In genomic region chr11:58979661-58980060, GRCm38 (mm10) we compare ENCODE assay signal across 8 mouse cellular contexts. TPM values are rescaled to one million over a fixed set of nuclear protein-coding genes. Genes with fewer than 3 reads are reported as not detected.
DNase-seq lines count a peak whose midpoint lies in the region; ATAC-seq and TF ChIP-seq lines count a peak whose summit lies in the region.

No protein-coding gene starts in this region.

- peak overlapping the region; percentile 89 for H3K9ac ChIP-seq in embryonic facial prominence, embryonic 12.5 days
- peak overlapping the region; percentile 50 for H3K9ac ChIP-seq in hindbrain, embryonic 16.5 days (ENCODE audit: low read depth, low read length)

- peaks cover 27% of the 10 kb centered on the region for H3K36me3 ChIP-seq in embryonic facial prominence, embryonic 12.5 days
- H3K36me3 ChIP-seq in hindbrain, embryonic 16.5 days (ENCODE audit: control insufficient read depth, insufficient read depth, low read length) = peaks cover 9% of the 10 kb centered on the region
- H3K36me3 ChIP-seq in macrophage (ENCODE audit: inconsistent target) = peaks cover 11% of the 10 kb centered on the region; the same call in 1 of the 2 replicates

- H3K9me3 ChIP-seq in embryonic facial prominence, embryonic 12.5 days = no peaks in the 10 kb centered on the region
- no peaks in the 10 kb centered on the region for H3K9me3 ChIP-seq in hindbrain, embryonic 16.5 days (ENCODE audit: control insufficient read depth, low read length)

- H3K4me3 ChIP-seq in left cerebral cortex, adult 2 months = peak overlapping the region; percentile 74
- peak overlapping the region; percentile 98 for H3K4me3 ChIP-seq in embryonic facial prominence, embryonic 12.5 days
- H3K4me3 ChIP-seq in hindbrain, embryonic 16.5 days (ENCODE audit: low read length) = peak overlapping the region; percentile 97
- H3K4me3 ChIP-seq in macrophage (ENCODE audit: inconsistent target) = peak overlapping the region; percentile 99

- H3K27ac ChIP-seq in left cerebral cortex, adult 2 months = 0 out of 2 replicates have a peak overlapping the region, but pooled peaks have one; percentile 7
- H3K27ac ChIP-seq in embryonic facial prominence, embryonic 12.5 days = no peak overlapping the region
- H3K27ac ChIP-seq in hindbrain, embryonic 16.5 days (ENCODE audit: low read depth, low read length) = no peak overlapping the region
- H3K27ac ChIP-seq in macrophage = peak overlapping the region; percentile 64

- H3K4me2 ChIP-seq in embryonic facial prominence, embryonic 12.5 days (replicated peaks) = peak overlapping the region; percentile 98
- peak overlapping the region; percentile 100 for H3K4me2 ChIP-seq in hindbrain, embryonic 16.5 days (ENCODE audit: low read length)

- no peak; the same call in 1 of the 2 replicates for ATAC-seq in embryonic facial prominence, embryonic 12.5 days (ENCODE audit: insufficient number of reproducible peaks, insufficient read depth, low FRiP score, low TSS enrichment)
- ATAC-seq in hindbrain, embryonic 16.5 days = no peak
- no peak for ATAC-seq in inflammation-experienced regulatory T-cells, adult 6 months

- TF ChIP-seq CTCF in left cerebral cortex, adult 2 months (IDR thresholded peaks at IDR 0.05) = no peak

- intact Hi-C loops in left cerebral cortex, adult 2 months (cut with DNase I) = no loop called here
- intact Hi-C loops in left cerebral cortex, postnatal 36 days (cut with DNase I) = loop anchor here (2.0 to 5.0 kb wide), 2 partner anchors 19 to 213 kb away; partner anchors contain the start of gene Guk1

- no peaks in the 10 kb centered on the region for H3K27me3 ChIP-seq in embryonic facial prominence, embryonic 12.5 days
- H3K27me3 ChIP-seq in hindbrain, embryonic 16.5 days (replicated peaks; ENCODE audit: control insufficient read depth, insufficient read depth, low read length) = no peaks in the 10 kb centered on the region

- H3K79me2 ChIP-seq in macrophage (ENCODE audit: inconsistent target) = peaks cover 83% of the 10 kb centered on the region

- H3K4me1 ChIP-seq in embryonic facial prominence, embryonic 12.5 days = peaks cover 33% of the 10 kb centered on the region
- H3K4me1 ChIP-seq in hindbrain, embryonic 16.5 days (ENCODE audit: control insufficient read depth, insufficient read depth, low read depth, low read length) = peaks cover 40% of the 10 kb centered on the region

- 72% methylated on average over 7 of the region's 7 CpGs for whole genome bisulfite sequencing in embryonic facial prominence, embryonic 12.5 days
- 78% methylated on average over 7 of the region's 7 CpGs for WGBS in hindbrain, embryonic 16.5 days
- WGBS in macrophage (ENCODE audit: missing documents) = 31% methylated on average over 7 of the region's 7 CpGs

- no peak for DNase-seq in left cerebral cortex, adult 2 months (ENCODE audit: extremely low spot score in 1 of 2, low spot score in 2 of 2)
- no peak for DNase-seq in left cerebral cortex, postnatal 36 days (ENCODE audit: low spot score in 2 of 2)
- DNase-seq in right cerebral cortex, postnatal 36 days (ENCODE audit: low spot score in 2 of 2) = no peak
- no peak for DNase-seq in layer of hippocampus, postnatal 36 days

RNA-seq across cellular contexts. Expression of gene Trim11, which starts 1.8 kb away (rescaled TPM):
- total RNA-seq in left cerebral cortex, adult 2 months (2021) = 10 to 100 TPM; 25.6 to 26.1 TPM
- 10 to 100 TPM; 21.0 to 24.9 TPM for total RNA-seq in left cerebral cortex, postnatal 36 days (2021)
- 22.7 and 23.3 TPM in 2 replicates for polyA plus RNA-seq in embryonic facial prominence, embryonic 12.5 days (2016; fragmentation: Nextera tagmentation; extraction: Ambion mirVana)
- 20.7 and 21.4 TPM in 2 replicates for polyA plus RNA-seq in hindbrain, embryonic 16.5 days (2015; fragmentation: Nextera tagmentation; extraction: Ambion mirVana)
- 10 to 100 TPM; 24.2 to 97.7 (median 71.8) TPM for total RNA-seq in macrophage (2018; cell fraction: chromatin; rRNA removed)
- total RNA-seq in macrophage (2018; cell fraction: cytosol; rRNA removed) = 10 to 100 TPM in 22 of 26 experiments, 1 to 10 TPM in 4; 7.7 to 22.5 (median 18.0) TPM
- total RNA-seq in macrophage (2018; cell fraction: nucleus; rRNA removed) = 10 to 100 TPM; 18.6 to 83.1 (median 49.3) TPM
- 11.4 to 20.3 TPM (median 14.2 TPM) in 3 replicates for polyA plus RNA-seq in macrophage (2018)
- 10 to 100 TPM; 18.8 to 24.0 (median 20.3) TPM for polyA plus RNA-seq in inflammation-experienced regulatory T-cells, adult 6 months (2017; shearing (Covaris generic))
- total RNA-seq in layer of hippocampus, postnatal 36 days (2021) = 10 to 100 TPM; 28.8 to 29.3 TPM

RNA-seq across cellular contexts. Expression of gene Hist3h2a, which starts 25.2 kb away (rescaled TPM):
- 10 to 100 TPM; 55.5 to 59.1 TPM for total RNA-seq in left cerebral cortex, adult 2 months (2021)
- 10 to 100 TPM; 60.9 to 64.1 TPM for total RNA-seq in left cerebral cortex, postnatal 36 days (2021)
- polyA plus RNA-seq in embryonic facial prominence, embryonic 12.5 days (2016; fragmentation: Nextera tagmentation; extraction: Ambion mirVana) = 36.3 and 40.0 TPM in 2 replicates
- 85.3 and 89.6 TPM in 2 replicates for polyA plus RNA-seq in hindbrain, embryonic 16.5 days (2015; fragmentation: Nextera tagmentation; extraction: Ambion mirVana)
- total RNA-seq in macrophage (2018; cell fraction: chromatin; rRNA removed) = 100 to 1,000 TPM in 5 of 26 experiments, 10 to 100 TPM in 18, 1 to 10 TPM in 3; 6.6 to 134 (median 27.4) TPM
- 10 to 100 TPM; 19.1 to 74.1 (median 48.6) TPM for total RNA-seq in macrophage (2018; cell fraction: cytosol; rRNA removed)
- total RNA-seq in macrophage (2018; cell fraction: nucleus; rRNA removed) = 100 to 1,000 TPM in 5 of 26 experiments, 10 to 100 TPM in 21; 14.1 to 225 (median 52.5) TPM
- 16.2 to 56.9 TPM (median 24.3 TPM) in 3 replicates for polyA plus RNA-seq in macrophage (2018)
- polyA plus RNA-seq in inflammation-experienced regulatory T-cells, adult 6 months (2017; shearing (Covaris generic)) = 1 to 10 TPM; 3.1 to 5.0 (median 4.2) TPM
- 10 to 100 TPM; 73.2 to 83.2 TPM for total RNA-seq in layer of hippocampus, postnatal 36 days (2021)

RNA-seq across cellular contexts. Expression of gene Trim17, which starts 25.2 kb away (rescaled TPM):
- 1 to 10 TPM; 4.8 to 4.9 TPM for total RNA-seq in left cerebral cortex, adult 2 months (2021)
- 1 to 10 TPM; 4.8 to 5.7 TPM for total RNA-seq in left cerebral cortex, postnatal 36 days (2021)
- 0.51 and 0.55 TPM in 2 replicates for polyA plus RNA-seq in embryonic facial prominence, embryonic 12.5 days (2016; fragmentation: Nextera tagmentation; extraction: Ambion mirVana)
- polyA plus RNA-seq in hindbrain, embryonic 16.5 days (2015; fragmentation: Nextera tagmentation; extraction: Ambion mirVana) = 1.1 and 1.8 TPM in 2 replicates
- 1 to 10 TPM in 3 of 26 experiments, under 1 TPM in 18, not detected in 5; 0.25 to 1.5 (median 0.54) TPM for total RNA-seq in macrophage (2018; cell fraction: chromatin; rRNA removed)
- under 1 TPM in 25 of 26 experiments, not detected in 1; 0.04 to 0.30 (median 0.11) TPM for total RNA-seq in macrophage (2018; cell fraction: cytosol; rRNA removed)
- total RNA-seq in macrophage (2018; cell fraction: nucleus; rRNA removed) = under 1 TPM in 24 of 26 experiments, not detected in 2; 0.16 to 0.98 (median 0.52) TPM
- polyA plus RNA-seq in macrophage (2018) = 0.07 to 0.14 TPM in 2 of 3 replicates, not detected in the other
- polyA plus RNA-seq in inflammation-experienced regulatory T-cells, adult 6 months (2017; shearing (Covaris generic)) = under 1 TPM in 2 of 3 experiments, not detected in 1; 0.14 to 0.40 TPM
- 1 to 10 TPM; 5.6 to 6.2 TPM for total RNA-seq in layer of hippocampus, postnatal 36 days (2021)

RNA-seq across cellular contexts. Expression of gene Hist3h2ba, which starts 30.9 kb away (rescaled TPM):
- total RNA-seq in left cerebral cortex, adult 2 months (2021) = 10 to 100 TPM; 88.5 to 98.9 TPM
- total RNA-seq in left cerebral cortex, postnatal 36 days (2021) = 100 to 1,000 TPM; 103 to 124 TPM
- 52.7 and 70.4 TPM in 2 replicates for polyA plus RNA-seq in embryonic facial prominence, embryonic 12.5 days (2016; fragmentation: Nextera tagmentation; extraction: Ambion mirVana)
- polyA plus RNA-seq in hindbrain, embryonic 16.5 days (2015; fragmentation: Nextera tagmentation; extraction: Ambion mirVana) = 249 and 250 TPM in 2 replicates
- total RNA-seq in macrophage (2018; cell fraction: chromatin; rRNA removed) = not detected
- total RNA-seq in macrophage (2018; cell fraction: cytosol; rRNA removed) = 1 to 10 TPM in 9 of 26 experiments, under 1 TPM in 15, not detected in 2; 0.45 to 2.0 (median 0.95) TPM
- 1 to 10 TPM in 2 of 26 experiments, not detected in 24; 1.4 to 1.8 TPM for total RNA-seq in macrophage (2018; cell fraction: nucleus; rRNA removed)
- polyA plus RNA-seq in macrophage (2018) = 0.50 to 0.78 TPM in 2 of 3 replicates, not detected in the other
- 1 to 10 TPM; 2.9 to 5.2 (median 4.3) TPM for polyA plus RNA-seq in inflammation-experienced regulatory T-cells, adult 6 months (2017; shearing (Covaris generic))
- 10 to 100 TPM; 88.8 to 93.5 TPM for total RNA-seq in layer of hippocampus, postnatal 36 days (2021)

RNA-seq across cellular contexts. Expression of gene Rnf187, which starts 40.9 kb away (rescaled TPM):
- 100 to 1,000 TPM; 445 to 469 TPM for total RNA-seq in left cerebral cortex, adult 2 months (2021)
- total RNA-seq in left cerebral cortex, postnatal 36 days (2021) = 100 to 1,000 TPM; 450 to 542 TPM
- 366 and 374 TPM in 2 replicates for polyA plus RNA-seq in embryonic facial prominence, embryonic 12.5 days (2016; fragmentation: Nextera tagmentation; extraction: Ambion mirVana)
- polyA plus RNA-seq in hindbrain, embryonic 16.5 days (2015; fragmentation: Nextera tagmentation; extraction: Ambion mirVana) = 563 and 570 TPM in 2 replicates
- total RNA-seq in macrophage (2018; cell fraction: chromatin; rRNA removed) = 10 to 100 TPM in 17 of 26 experiments, 1 to 10 TPM in 9; 2.9 to 35.0 (median 14.9) TPM
- 100 to 1,000 TPM in 13 of 26 experiments, 10 to 100 TPM in 13; 69.7 to 129 (median 99.3) TPM for total RNA-seq in macrophage (2018; cell fraction: cytosol; rRNA removed)
- 10 to 100 TPM; 18.7 to 68.4 (median 36.7) TPM for total RNA-seq in macrophage (2018; cell fraction: nucleus; rRNA removed)
- 45.0 to 110 TPM (median 97.1 TPM) in 3 replicates for polyA plus RNA-seq in macrophage (2018)
- polyA plus RNA-seq in inflammation-experienced regulatory T-cells, adult 6 months (2017; shearing (Covaris generic)) = 10 to 100 TPM; 12.8 to 24.5 (median 15.7) TPM
- 100 to 1,000 TPM; 478 to 523 TPM for total RNA-seq in layer of hippocampus, postnatal 36 days (2021)

Comparison
In these comparisons a context has a peak if more than half of its experiments do, and no peak if none do; other contexts are left out.
1. H3K27ac ChIP-seq: peak in left cerebral cortex, adult 2 months (single experiment) and macrophage (single experiment); none in embryonic facial prominence, embryonic 12.5 days (single experiment) and hindbrain, embryonic 16.5 days (single experiment).
2. Peak in every context shown above with its lines, with median percentiles within 50 percentile points of each other: H3K4me3 ChIP-seq.